Mouse (Mus musculus) heart, postnatal 0 days (tissue): ENCODE measurements at regions not wholly inside any gene's neighbourhood (a gene's known extent, or its start where the extent isn't known, plus 50 kb on each side); places are given as distances from the start of the nearest gene placed in this dataset.

ENCODE experiments used
- CTCF ChIP-seq: IDR thresholded peaks from 2 replicates; pipeline ENCODE4 v1.5.1; 2016; ENCODE audit warnings: antibody characterized with exemption, control low read depth, low read depth
- EP300 ChIP-seq: IDR thresholded peaks from 2 replicates; pipeline ENCODE4 v1.6.1; 2016; ENCODE audit warnings: antibody characterized with exemption, low read depth

- no peak for TF ChIP-seq CTCF
- TF ChIP-seq EP300 = no peak
Measured at GRCm38 (mm10) chr14:106581886-106582285, 475.9 kb downstream of the Trim52 start.
